Mouse (Mus musculus): ENCODE data around the gene Rps27rt.

DNA sequence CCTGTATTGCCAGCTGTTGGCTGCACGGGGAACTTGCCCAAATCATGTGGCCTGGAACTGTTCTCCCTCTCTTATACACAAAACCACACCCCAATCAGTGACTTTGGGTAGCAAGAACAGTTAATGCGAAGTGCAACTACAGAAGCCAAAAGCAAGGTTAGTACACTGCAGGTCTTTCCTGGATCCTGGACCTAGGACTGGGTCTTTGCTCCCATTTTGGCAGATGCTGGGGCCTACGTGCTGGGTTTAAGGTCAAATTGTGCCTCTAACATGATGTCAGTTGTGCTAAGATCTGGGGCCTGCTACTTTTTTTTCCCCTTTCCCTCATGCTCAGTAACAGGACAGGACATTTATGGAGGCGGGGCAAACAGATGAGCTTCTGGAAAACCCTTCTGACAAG, 13.2 kb upstream of the Rps27rt start:
- TF ChIP-seq CTCF (IDR thresholded peaks at IDR 0.05; ENCODE audit: insufficient read depth, low read length) (no peak), POLR2A (IDR thresholded peaks at IDR 0.05; ENCODE audit: borderline replicate concordance, extremely low read depth, low read depth, low read length) (no peak)

Measured in lung, adult 2 months (tissue).